Mouse (Mus musculus) testis, adult 2 months (tissue): ENCODE data around the gene Smtnl1. TPM values are rescaled to one million over a fixed set of nuclear protein-coding genes. Genes with fewer than 3 reads are reported as not detected.

Source experiments
- H3K27ac ChIP-seq: fragments of 200-500 bp; 2 replicates; pipeline ENCODE4 v1.5.1; 2012; ENCODE audit warnings: low read depth, low read length; ENCODE audit not compliant: control insufficient read depth, insufficient read depth
- H3K27me3 ChIP-seq: fragments of 200-500 bp; 2 replicates; pipeline ENCODE4 v1.6.1; 2012; ENCODE audit warnings: mild to moderate bottlenecking, low read length, moderate library complexity; ENCODE audit not compliant: control insufficient read depth, insufficient read depth
- H3K36me3 ChIP-seq: fragments of 200-500 bp; 2 replicates; pipeline ENCODE4 v1.6.1; 2012; ENCODE audit warnings: mild to moderate bottlenecking, low read length; ENCODE audit not compliant: control insufficient read depth, insufficient read depth
- H3K4me1 ChIP-seq: fragments of 200-500 bp; 2 replicates; pipeline ENCODE4 v1.6.1; 2012; ENCODE audit warnings: low read length; ENCODE audit not compliant: control insufficient read depth, insufficient read depth
- H3K4me3 ChIP-seq: fragments of 200-500 bp; 2 replicates; pipeline ENCODE4 v1.5.1; 2012; ENCODE audit warnings: low read depth, mild to moderate bottlenecking, low read length, moderate library complexity, mixed read lengths; ENCODE audit not compliant: control insufficient read depth
- CTCF ChIP-seq: fragments of 200-500 bp; IDR thresholded peaks from 2 replicates; pipeline ENCODE4 v1.5.1; 2012; ENCODE audit warnings: low read depth, mild to moderate bottlenecking, inconsistent platforms, low read length, moderate library complexity; ENCODE audit not compliant: control insufficient read depth, insufficient read depth, insufficient replicate concordance
- POLR2A ChIP-seq: fragments of 200-500 bp; IDR thresholded peaks from 2 replicates; pipeline ENCODE4 v1.6.1; 2012; ENCODE audit warnings: low read depth, mild to moderate bottlenecking, inconsistent platforms, low read length, moderate library complexity; ENCODE audit not compliant: control insufficient read depth
- polyA plus RNA-seq: library from polyadenylated mRNA; depleted of rRNA; stranded (reverse); fragments of >200 nt; gene quantifications from 2 replicates; pipeline ENCODE4 v1.2.3, GENCODE M21; 2012

The Smtnl1 gene
- polyA plus RNA-seq, 1 experiment = 3.4 TPM

DNA sequence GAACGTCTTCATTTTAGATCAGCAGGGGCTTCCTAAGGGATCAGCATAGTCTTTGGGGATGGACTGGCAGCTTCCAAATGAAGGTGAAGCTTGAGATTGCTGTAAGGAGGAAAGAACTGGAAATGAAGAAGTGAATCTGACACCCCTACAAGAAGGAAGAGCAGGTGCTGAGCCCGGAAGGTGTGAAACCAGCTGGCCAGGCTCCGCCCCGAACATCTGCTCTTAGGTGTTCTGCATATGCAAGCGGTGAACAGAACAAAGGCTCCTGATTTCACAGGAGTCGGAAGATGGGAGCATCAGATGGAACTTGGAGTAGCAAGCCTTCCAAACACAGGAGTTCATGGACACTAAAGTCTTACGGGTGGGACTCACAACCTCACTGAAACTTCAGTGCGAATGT, 14.7 kb upstream of the Smtnl1 start:
- Histone ChIP-seq H3K4me3 (no peak overlapping the region), H3K36me3 (no peaks in the 10 kb centered on the region), H3K27me3 (no peaks in the 10 kb centered on the region), H3K27ac (no peak overlapping the region), H3K4me1 (peaks cover 16% of the 10 kb centered on the region)
- TF ChIP-seq CTCF = no peak
- TF ChIP-seq POLR2A = no peak

DNA sequence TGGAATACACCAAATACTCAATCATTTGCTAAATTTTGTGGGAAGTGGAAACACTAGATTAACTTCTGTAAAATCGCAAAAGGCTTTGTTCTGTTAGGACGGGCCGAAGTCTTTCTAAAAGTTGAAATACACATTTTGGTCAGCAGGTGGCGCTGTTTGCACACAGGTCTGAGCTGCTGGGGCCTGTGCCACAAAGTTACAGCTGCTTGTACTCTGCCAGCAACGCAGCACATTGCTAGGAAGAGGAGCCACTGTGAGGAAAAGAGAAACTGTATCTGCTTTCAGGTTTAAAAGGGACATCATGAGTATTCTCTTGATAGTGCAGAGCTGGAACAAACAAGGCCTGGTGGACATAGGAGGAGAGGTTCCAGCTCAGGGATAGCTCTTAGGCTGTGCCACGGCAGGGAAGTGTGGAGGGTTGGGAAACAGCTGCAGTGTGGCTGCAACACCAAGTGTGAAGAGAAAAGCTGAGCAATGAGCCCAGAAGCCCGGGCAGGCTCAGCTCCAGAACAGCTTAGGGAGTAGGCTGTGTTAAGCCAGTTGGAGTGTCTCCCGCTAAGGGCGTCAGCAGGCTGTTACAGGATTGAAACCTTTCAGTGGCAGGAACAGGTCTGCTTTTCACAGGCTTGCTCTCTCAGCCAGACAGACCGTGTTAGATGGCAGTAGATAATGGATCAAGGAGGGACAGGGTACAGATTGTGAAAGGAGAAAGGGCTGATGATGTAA, 9.4 kb upstream of the Smtnl1 start:
- H3K4me3 ChIP-seq = no peak overlapping the region
- no peaks in the 10 kb centered on the region for H3K36me3 ChIP-seq
- TF ChIP-seq POLR2A = no peak
- peak; percentile 89; the same call in 1 of the 2 replicates for TF ChIP-seq CTCF
- H3K4me1 ChIP-seq = peaks cover 8% of the 10 kb centered on the region
- H3K27me3 ChIP-seq = no peaks in the 10 kb centered on the region
- H3K27ac ChIP-seq = 0 out of 2 replicates have a peak overlapping the region, but pooled peaks have one; percentile 40

DNA sequence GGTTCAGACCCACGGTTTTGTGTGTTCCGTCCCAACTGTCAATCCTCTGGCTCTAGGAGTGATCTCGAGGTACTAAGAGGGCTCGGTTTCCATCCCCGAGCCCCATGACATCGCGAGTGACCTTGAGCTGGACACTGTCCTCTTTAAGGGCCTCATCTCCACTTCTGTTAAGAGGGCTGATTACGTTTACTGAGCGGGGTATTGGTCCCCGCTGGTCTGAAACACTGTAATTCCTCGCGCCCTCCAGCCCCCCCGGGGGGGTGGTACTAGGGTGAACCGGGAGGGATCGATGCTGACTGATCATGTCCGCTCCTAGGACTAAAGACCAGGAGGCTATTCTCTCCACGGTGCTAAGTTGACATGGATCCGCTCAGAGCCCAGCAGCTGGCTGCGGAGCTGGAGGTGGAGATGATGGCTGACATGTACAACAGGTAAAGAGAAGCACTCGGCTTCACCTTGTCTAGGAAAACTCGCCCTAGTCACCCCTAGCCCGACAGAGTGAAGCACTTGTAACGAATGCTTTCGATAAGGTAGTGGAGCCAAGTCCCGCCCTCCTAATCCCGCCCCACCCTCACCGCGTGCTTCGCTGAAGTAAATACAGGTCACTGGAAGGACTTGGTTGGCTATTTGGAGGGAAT, 5.0 kb upstream of the Smtnl1 start:
- peak overlapping the region; percentile 100 for H3K4me3 ChIP-seq
- H3K4me1 ChIP-seq = peaks cover 13% of the 10 kb centered on the region
- H3K36me3 ChIP-seq = no peaks in the 10 kb centered on the region
- TF ChIP-seq POLR2A = no peak
- H3K27ac ChIP-seq = peak overlapping the region; percentile 91
- H3K27me3 ChIP-seq = no peaks in the 10 kb centered on the region

DNA sequence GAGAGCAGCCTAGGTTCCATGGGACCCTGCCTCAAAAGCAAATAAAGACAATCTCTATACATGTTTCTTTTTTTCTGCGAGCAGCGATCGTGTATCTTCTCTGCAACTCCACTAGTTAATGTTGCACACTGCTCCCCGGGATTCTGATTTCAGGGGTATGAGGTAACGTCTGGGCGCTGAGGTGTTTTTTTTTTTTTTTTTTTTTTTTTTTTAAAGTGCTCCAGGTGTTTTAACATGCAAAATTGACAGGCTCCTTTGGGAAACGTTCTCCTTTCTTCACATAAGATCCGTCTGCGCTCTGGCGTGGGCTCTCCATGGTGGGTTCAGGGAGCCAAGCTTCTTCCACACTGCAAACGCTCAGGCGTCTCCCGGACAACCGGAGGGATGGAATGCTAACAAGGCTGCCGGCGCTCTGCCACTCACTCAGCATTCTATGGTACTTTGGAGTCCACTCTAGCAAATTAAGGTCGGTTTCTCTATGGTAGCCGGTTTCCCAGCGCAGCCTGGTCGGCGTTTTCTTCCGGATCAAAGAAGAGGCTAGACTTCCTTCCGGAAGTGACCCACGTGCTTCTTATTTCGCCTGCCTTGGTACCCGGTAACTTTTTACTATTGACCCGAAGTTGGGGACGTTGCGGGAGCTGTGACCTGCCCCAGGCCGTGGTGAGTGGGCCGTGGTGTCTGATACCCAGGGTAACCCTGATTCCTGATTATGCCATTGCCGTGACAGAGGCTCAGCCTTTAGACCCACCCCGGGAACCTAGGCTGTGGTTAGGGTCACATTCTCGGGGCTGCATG, 4.2 kb upstream of the Smtnl1 start, which contains the start of gene Timm10:
Gene Timm10, plus strand, starts transcription at position 510 of the 795 bp plus-strand sequence.
- H3K27me3 ChIP-seq = no peaks in the 10 kb centered on the region
- no peaks in the 10 kb centered on the region for H3K36me3 ChIP-seq
- H3K4me3 ChIP-seq = peak within 1 kb of the TSS; percentile 100
- TF ChIP-seq POLR2A = peak; percentile 72; the same call in 1 of the 2 replicates
- TF ChIP-seq CTCF = no peak
- H3K27ac ChIP-seq = peak within 1 kb of the TSS; percentile 91
- peaks cover 12% of the 10 kb centered on the region for H3K4me1 ChIP-seq

DNA sequence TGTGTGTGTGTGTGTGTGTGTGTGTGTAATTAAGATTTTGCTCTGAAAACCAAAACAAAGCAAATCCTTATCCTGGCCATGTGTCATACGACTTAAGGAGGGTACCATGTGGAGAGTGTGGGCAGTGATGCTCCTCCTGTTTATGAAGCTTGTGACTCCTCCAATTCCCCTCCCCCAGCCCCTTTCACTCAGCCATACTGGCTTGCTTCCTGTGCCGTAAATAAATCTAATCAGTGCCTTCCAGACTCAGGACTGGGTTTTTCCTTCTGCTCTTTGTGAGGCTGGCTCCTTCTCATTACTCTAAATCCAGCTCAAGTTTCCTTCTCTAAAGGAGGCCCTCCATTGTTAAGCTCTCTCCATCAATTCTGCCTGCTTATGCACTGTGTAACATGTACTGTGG, 785 bp upstream of the Smtnl1 start:
- Histone ChIP-seq H3K27ac (no peak overlapping the region), H3K4me1 (peaks cover 12% of the 10 kb centered on the region), H3K4me3 (no peak overlapping the region), H3K27me3 (no peaks in the 10 kb centered on the region), H3K36me3 (no peaks in the 10 kb centered on the region)
- TF ChIP-seq CTCF (no peak), POLR2A (no peak)

DNA sequence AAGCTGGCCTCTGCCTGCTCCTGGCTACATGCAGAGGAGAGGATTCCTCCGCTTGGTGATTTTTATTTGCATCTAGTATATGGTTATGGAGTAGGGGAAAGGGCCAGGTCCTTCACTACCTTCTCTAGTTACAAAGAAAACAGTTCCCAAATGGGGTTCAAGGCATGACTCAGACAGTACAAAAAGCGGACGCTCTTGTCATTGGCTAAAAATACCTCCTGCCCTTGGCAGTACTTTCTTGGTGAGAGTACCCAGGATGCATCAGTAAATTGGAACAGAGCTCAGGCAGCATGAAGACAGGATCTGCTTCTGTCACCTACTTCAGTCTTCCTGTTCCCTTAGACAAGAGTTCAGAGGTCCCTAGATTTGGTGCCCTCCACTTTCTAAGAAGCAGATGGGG, 2.6 kb downstream of the Smtnl1 start:
- H3K27me3 ChIP-seq = no peaks in the 10 kb centered on the region; the same call in 1 of the 2 replicates
- H3K27ac ChIP-seq = no peak overlapping the region
- H3K4me3 ChIP-seq = no peak overlapping the region
- H3K4me1 ChIP-seq = peaks cover 7% of the 10 kb centered on the region
- H3K36me3 ChIP-seq = no peaks in the 10 kb centered on the region
- no peak for TF ChIP-seq POLR2A
- no peak for TF ChIP-seq CTCF

DNA sequence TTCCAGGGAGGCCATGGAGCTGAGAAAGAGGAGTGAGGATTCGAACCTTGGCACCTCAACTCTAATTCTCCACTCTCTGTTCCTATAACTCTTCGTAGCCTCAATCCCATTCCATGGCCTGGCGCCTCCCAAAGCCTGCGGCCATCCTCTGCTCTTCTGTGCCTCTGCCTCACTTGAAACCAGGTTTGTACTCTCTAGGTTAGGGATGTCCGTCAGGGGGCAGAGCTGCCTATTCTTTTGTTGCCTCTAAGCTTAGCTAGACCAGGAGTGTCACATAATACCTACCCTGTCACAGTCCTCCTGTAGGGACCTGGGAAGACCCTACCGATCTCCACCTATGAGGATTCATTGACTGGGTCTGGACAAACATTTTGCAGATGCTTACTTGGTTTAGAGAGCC, 9.8 kb downstream of the Smtnl1 start:
- H3K4me3 ChIP-seq = no peak overlapping the region
- no peaks in the 10 kb centered on the region; the same call in 1 of the 2 replicates for H3K27me3 ChIP-seq
- no peaks in the 10 kb centered on the region for H3K36me3 ChIP-seq
- peaks cover 10% of the 10 kb centered on the region for H3K4me1 ChIP-seq
- no peak for TF ChIP-seq POLR2A
- TF ChIP-seq CTCF = no peak
- no peak overlapping the region for H3K27ac ChIP-seq
